Mouse (Mus musculus) olfactory bulb, adult 2 months (tissue): ENCODE measurements around the gene Tsacc. TPM values are rescaled to one million over a fixed set of nuclear protein-coding genes. Genes with fewer than 3 reads are reported as not detected.
"Not testable (repeated sequence)": the region's sequence is repeated elsewhere in the genome, so short reads cannot be mapped to it uniquely, and the experiment has no call there.

Experiments used
- H3K27ac ChIP-seq: fragments of 200-500 bp; 2 replicates; pipeline ENCODE4 v1.5.1; 2012; ENCODE audit warnings: low read depth, low read length; ENCODE audit not compliant: insufficient read depth
- H3K4me1 ChIP-seq: fragments of 200-500 bp; 2 replicates; pipeline ENCODE4 v1.6.1; 2012; ENCODE audit warnings: low read length; ENCODE audit not compliant: control insufficient read depth, insufficient read depth
- H3K4me3 ChIP-seq: fragments of 200-500 bp; 2 replicates; pipeline ENCODE4 v1.5.1; 2012; ENCODE audit warnings: mild to moderate bottlenecking, low read depth, low read length, moderate library complexity; ENCODE audit not compliant: insufficient read depth
- CTCF ChIP-seq: fragments of 200-500 bp; IDR thresholded peaks from 2 replicates; pipeline ENCODE4 v1.5.1; 2012; ENCODE audit warnings: low read depth, mild to moderate bottlenecking, low read length, moderate library complexity; ENCODE audit not compliant: insufficient read depth
- POLR2A ChIP-seq: fragments of 200-500 bp; IDR thresholded peaks from 2 replicates; pipeline ENCODE4 v1.6.1; 2012; ENCODE audit warnings: mild to moderate bottlenecking, low read depth, low read length, moderate library complexity; ENCODE audit not compliant: insufficient read depth
- WGBS: fragments of 180-500 bp; shearing (Covaris S2); methylation state at CpG from one replicate; pipeline ENCODE4 v1.1.7; 2018; 5-methylcytosine and 5-hydroxymethylcytosine counted together
- polyA plus RNA-seq: library from polyadenylated mRNA; stranded (reverse); fragments of >200 nt; gene quantifications from 2 replicates; pipeline ENCODE4 v1.2.4, GENCODE M21; 2012; ENCODE audit warnings: low replicate concordance; ENCODE audit not compliant: missing spikeins, insufficient read depth, insufficient read length

The Tsacc gene
- polyA plus RNA-seq, 1 experiment, result not detected

DNA sequence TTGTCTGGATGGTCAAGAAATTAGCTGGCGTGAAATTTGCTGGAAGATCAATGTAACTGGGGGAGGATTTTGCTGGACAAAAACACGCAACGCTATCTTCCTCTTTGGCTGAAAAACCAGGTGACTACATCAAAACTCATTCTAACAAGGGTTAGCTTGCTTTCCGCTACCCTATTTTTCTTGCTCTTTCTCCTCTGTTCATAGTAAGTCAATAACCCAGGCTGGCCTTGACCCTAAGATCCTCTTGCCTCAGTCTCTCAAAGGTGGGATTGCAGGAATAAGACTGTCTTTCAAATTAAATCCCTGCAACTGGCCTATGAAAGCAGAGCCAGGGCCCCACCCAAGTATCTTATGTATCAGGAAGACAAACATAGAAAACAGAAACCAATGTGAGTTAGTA, 9.7 kb downstream of the Tsacc start, which contains the start of gene Gm38392:
Gm38392 (minus strand) TSS at position 101 of the 400 bp plus-strand sequence.
- TF ChIP-seq POLR2A (no peak), CTCF (no peak)
- Histone ChIP-seq H3K27ac (no peak within 1 kb of the TSS), H3K4me3 (no peak within 1 kb of the TSS), H3K4me1 (no peaks in the 10 kb centered on the region)
- 95% methylated on average over 4 of the region's 4 CpGs for WGBS

DNA sequence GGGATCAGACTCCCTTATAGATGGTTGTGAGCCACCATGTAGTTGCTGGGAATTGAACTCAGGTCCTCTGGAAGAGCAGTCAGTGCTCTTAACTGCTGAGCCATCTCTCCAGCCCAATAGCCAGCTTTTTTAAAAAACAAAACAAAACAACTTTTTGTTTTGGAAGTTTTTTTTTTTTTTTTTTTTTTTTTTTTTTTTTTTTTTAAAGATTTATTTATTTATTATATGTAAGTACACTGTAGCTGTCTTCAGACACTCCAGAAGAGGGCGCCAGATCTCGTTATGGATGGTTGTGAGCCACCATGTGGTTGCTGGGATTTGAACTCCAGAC, 11.3 kb downstream of the Tsacc start:
- H3K27ac ChIP-seq, H3K4me1 ChIP-seq, H3K4me3 ChIP-seq: not testable (repeated sequence)
- 71% methylated on average over 2 of the region's 2 CpGs for WGBS

DNA sequence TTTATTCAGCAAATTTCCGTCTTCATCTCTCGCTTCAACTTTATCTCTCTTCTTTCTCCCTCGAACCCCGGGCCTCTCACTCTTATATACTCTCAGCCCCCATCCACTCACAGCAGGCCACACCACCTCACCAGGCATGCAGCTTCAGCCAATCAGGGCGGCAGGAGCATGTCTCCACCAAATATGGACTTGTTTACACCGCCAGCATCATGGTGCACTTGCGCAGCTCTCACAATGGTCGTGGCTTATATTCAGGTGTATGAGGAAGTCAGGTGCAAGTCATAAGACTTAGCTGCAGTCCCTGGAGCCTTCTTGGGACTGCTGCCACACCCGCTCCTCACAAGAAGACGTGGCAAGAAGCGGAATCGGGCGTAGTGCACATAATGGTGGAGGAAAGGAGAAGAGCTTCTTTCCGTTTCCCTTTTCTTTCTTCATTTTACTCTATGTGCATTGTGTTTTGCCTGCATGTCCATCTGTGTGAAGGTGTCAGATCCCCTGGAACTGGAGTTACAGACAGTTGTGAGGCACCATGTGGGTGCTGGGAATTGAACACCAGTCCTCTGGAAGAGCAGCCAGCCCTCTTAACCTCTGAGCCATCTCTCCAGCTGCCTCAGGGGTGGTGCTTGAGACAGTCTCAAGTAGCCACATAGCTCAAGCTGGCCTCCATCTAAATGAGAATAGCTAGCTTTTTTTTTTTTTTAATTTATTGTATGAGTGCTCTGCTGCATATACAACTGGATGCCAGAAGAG, 11.8 kb downstream of the Tsacc start:
- not testable (repeated sequence) for H3K27ac ChIP-seq, H3K4me1 ChIP-seq, H3K4me3 ChIP-seq
- 95% methylated on average over 14 of the region's 14 CpGs for WGBS

DNA sequence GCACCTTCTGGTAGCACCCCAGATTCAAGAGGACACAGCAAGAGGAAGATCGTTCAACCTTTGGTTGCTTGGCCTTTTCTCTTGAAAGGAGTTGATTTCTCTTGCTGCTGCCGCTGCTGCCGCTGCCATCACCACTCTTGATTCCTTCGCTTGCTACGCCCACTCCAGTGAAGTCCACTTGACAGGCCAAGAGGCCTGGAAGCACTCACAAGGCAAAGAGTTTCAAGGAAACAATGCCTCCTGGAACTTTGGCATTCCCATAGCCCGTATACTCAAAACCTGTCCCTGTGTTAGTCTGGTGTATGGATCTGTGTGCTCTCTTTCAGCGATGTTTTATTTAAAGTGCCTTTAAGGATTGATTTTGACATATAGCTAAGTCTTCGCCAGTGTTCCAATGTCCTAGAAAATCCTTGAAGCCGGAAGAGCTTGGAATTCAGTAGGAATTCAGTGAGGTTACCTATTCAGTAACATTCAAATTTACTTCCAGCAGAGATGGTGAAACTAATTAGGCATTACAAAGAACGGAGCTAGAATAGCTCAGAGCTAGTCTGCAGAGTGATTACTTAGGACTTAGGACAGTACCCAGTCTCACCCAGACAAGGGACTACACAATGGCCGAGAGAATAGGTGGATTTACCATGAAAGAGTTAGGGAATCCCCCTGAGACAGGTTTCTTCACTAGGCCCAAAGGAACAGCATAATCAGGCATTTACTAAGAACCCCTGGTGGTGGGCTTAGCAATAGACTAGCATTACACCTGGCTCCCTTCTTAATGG, 15.5 kb downstream of the Tsacc start:
- not testable (repeated sequence) for H3K4me3 ChIP-seq, H3K4me1 ChIP-seq, H3K27ac ChIP-seq
- WGBS, result 51% methylated on average over 11 of the region's 11 CpGs

DNA sequence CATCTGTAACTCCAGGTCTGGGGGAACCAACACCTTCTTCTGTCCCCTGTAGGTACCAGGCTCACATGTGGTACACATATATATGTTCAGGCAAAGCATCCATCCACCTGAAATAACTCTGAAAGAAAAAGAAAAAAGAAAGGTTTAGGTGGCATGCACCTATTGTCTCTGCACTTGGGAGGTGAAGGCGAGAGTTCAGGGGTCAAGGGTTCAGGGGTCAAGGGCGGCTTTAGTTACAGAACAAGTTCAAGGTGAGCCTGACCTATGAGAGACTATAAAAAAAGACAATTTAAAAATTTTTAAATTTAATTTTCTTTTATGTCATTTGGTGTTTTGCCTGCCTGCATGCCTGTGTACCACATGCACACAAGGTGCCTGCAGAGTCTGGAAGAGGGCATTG, 16.8 kb downstream of the Tsacc start:
- WGBS, result 91% methylated on average over 2 of the region's 2 CpGs
- H3K27ac ChIP-seq, result no peak overlapping the region

DNA sequence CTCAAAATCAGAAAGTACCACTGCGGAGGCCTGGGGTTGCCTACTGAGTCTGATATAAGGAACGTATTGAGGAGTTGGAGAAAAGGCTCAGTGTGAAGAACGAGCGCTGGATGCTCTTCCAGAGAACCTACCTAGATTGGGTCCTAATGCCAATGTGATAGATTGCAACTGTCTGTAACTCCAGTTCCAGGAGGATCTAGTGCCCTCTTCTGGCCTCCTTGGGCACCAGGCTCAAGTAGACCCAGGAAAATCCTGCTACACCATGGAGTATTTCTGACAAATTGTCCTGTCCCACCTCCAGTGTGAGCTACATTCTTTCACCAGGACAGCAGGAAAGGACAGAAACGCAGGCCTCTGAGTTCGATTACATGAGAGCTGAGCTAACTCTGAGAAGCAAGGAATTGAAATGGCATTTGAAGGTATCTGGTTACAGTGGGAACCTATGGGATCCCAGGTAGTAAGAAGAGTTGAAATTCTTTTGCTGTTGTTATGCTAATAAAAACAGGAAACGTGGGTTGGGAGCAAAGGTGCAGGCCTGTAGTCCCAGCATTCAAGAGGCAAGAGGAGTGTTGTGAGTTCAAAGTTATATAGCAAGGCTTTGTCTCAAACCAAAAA, 20.2 kb downstream of the Tsacc start:
- WGBS, result 48% methylated on average over 7 of the region's 7 CpGs
- TF ChIP-seq POLR2A, result no peak
- TF ChIP-seq CTCF, result no peak
- no peak overlapping the region for H3K4me3 ChIP-seq
- no peak overlapping the region for H3K27ac ChIP-seq
- no peaks in the 10 kb centered on the region for H3K4me1 ChIP-seq

More for the DNA sequence above, 16.8 kb downstream of the Tsacc start:
- no peaks in the 10 kb centered on the region for H3K4me1 ChIP-seq
- TF ChIP-seq POLR2A (no peak), CTCF (no peak)
- no peak overlapping the region for H3K4me3 ChIP-seq

DNA sequence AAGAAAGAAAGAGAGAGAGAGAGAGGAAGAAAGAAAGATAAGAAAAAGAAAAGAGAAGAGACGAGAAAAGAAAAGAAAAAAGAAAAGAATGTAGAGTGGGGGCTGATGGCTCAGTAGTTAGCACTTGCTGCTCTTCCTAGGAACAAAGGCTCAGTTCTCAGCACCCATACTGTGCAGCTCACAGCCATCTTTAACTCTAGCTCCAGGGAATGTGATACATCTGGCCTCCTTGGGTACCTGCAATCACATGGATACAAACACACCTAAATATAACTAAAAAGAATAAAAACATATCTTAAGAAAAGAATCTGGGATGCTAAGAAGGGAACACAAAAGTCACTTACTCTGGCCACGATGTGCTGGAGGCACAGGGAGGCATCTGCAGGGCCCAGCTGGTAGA, 20.7 kb downstream of the Tsacc start:
- Histone ChIP-seq H3K4me3 (no peak overlapping the region), H3K27ac (no peak overlapping the region), H3K4me1 (no peaks in the 10 kb centered on the region)
- 78% methylated on average over 2 of the region's 2 CpGs for WGBS
- TF ChIP-seq POLR2A, result no peak
- no peak for TF ChIP-seq CTCF

DNA sequence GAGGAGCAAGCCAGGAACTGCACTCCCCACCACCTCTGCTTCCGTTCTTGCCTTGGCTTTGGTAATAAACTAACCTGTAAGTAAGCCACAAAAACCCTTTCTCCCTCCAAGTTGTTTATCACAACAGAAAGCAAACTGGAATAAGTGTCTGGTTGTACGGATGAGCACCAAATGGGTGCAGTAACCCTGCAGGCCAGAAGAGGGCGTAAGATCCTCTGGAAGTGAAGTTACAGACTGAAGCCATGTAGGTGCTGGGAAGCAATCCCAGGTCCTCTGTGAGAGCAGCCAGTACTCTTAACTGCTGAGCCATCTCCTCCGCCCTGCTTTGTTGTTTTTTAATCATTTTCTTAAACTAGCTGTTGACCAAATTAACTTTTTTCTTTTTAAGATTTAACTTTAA, 22.8 kb downstream of the Tsacc start:
- WGBS, result 95% methylated on average over 4 of the region's 4 CpGs
- TF ChIP-seq POLR2A, result no peak
- TF ChIP-seq CTCF, result no peak

DNA sequence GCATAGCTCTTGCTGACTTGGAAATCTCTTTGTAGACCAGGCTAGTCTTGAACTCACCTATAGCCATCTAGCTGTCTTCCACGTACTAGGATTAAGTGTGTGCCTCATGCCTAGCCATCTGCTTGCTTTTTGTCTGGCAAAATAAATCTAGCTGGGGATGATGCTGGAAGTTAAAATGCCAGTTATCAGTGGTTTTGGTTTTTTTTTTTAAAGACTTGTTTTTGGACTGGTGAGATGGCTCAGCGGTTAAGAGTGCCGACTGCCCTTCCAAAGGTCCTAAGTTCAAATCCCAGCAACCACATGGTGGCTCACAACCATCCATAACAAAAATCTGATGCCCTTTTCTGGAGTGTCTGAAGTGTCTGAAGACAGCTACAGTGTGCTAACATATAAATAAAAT, 24.9 kb downstream of the Tsacc start:
- Histone ChIP-seq H3K4me1 (no peaks in the 10 kb centered on the region), H3K27ac (no peak overlapping the region), H3K4me3 (no peak overlapping the region)
- no peak for TF ChIP-seq CTCF
- WGBS, result 92% methylated on average over 3 of the region's 3 CpGs

More for the DNA sequence above, 22.8 kb downstream of the Tsacc start:
- Histone ChIP-seq H3K27ac (no peak overlapping the region), H3K4me3 (no peak overlapping the region), H3K4me1 (no peaks in the 10 kb centered on the region)

DNA sequence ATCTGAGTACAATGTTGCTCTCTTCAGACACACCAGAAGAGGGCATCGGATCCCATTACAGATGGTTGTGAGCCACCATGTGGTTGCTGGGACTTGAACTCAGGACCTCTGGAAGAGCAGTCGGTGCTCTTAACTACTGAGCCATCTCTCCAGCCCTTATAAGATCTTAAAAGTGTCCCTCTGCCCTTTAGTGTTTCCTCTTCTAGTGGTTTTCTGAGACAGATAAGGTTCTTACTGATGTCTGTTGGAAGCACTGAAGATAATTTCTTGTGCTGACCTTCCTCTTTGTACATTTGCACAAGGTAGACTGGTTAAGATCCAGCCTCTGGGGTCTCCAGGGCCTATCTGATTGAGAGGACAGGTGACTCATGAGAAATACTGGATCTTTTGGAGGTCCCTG, 25.5 kb downstream of the Tsacc start:
- H3K4me1 ChIP-seq, H3K4me3 ChIP-seq, H3K27ac ChIP-seq: not testable (repeated sequence)
- 94% methylated on average over 2 of the region's 2 CpGs for WGBS
